Mouse (Mus musculus) right cerebral cortex, adult 18-20 months (tissue): ENCODE measurements around the gene BC024063.
"Not testable (repeated sequence)": the region's sequence is repeated elsewhere in the genome, so short reads cannot be mapped to it uniquely, and the experiment has no call there.

Experiments used
- DNase-seq: peaks from one replicate; pipeline ENCODE4 v3.0.0; 2022; ENCODE audit warnings: mixed read lengths

BC024063 gene

GRCm38 (mm10) chr10:82082728-82083621 lies at the start of gene BC024063:
TSS of gene BC024063 (plus strand) at chr10:82083353.
- DNase-seq = peak; percentile 80

- DNase-seq = no peak
These were observed 41.0 kb upstream of the BC024063 start for GRCm38 (mm10) chr10:82042191-82042590.

GRCm38 (mm10) chr10:82046603-82047002 lies 36.5 kb upstream of the BC024063 start:
- no peak for DNase-seq

GRCm38 (mm10) chr10:82047597-82048459 lies 35.3 kb upstream of the BC024063 start, which contains the start of gene Zfp873:
TSS of gene Zfp873 (plus strand) at chr10:82048123.
- DNase-seq = peak; percentile 95

- not testable (repeated sequence) for DNase-seq
These were observed 34.7 kb upstream of the BC024063 start for GRCm38 (mm10) chr10:82048460-82048804.

GRCm38 (mm10) chr10:82083622-82083971 lies 444 bp downstream of the BC024063 start:
- DNase-seq = not testable (repeated sequence)

- no peak for DNase-seq
These were observed 34.1 kb downstream of the BC024063 start for GRCm38 (mm10) chr10:82117206-82117605.

- DNase-seq = peak; percentile 96
These were observed 44.8 kb downstream of the BC024063 start, which contains the start of gene AU041133 for GRCm38 (mm10) chr10:82127850-82128401. TSS of gene AU041133 (plus strand) at chr10:82128013.

GRCm38 (mm10) chr10:82145282-82145681 lies 62.1 kb downstream of the BC024063 start:
- DNase-seq = no peak

- no peak for DNase-seq
These were observed 64.4 kb downstream of the BC024063 start for GRCm38 (mm10) chr10:82147571-82147970.
